Mouse (Mus musculus) forebrain, embryonic 16.5 days (tissue): Measurements from ENCODE around the gene Tbc1d2b. TPM values are rescaled to one million over a fixed set of nuclear protein-coding genes. Genes with fewer than 3 reads are reported as not detected.

Experiments
- ATAC-seq: fragments of 200-750 bp; cut with Nextera tagmentation; 2 replicates; pipeline ENCODE4 v1.8.0; 2017; ENCODE audit warnings: mild to moderate bottlenecking, moderate library complexity
- H3K27ac ChIP-seq: fragments of 300-500 bp; sonication (generic); 2 replicates; pipeline ENCODE4 v1.5.1; 2014; ENCODE audit warnings: low read length, control low read depth
- H3K27me3 ChIP-seq: fragments of 300-500 bp; sonication (generic); replicated peaks from 2 replicates; pipeline ENCODE4 v1.6.1; 2014; ENCODE audit warnings: low read length; ENCODE audit not compliant: control insufficient read depth, insufficient read depth
- H3K36me3 ChIP-seq: fragments of 300-500 bp; sonication (generic); 2 replicates; pipeline ENCODE4 v1.6.1; 2014; ENCODE audit not compliant: control insufficient read depth, insufficient read depth
- H3K4me1 ChIP-seq: fragments of 300-500 bp; sonication (generic); replicated peaks from 2 replicates; pipeline ENCODE4 v1.6.1; 2014; ENCODE audit warnings: low read length; ENCODE audit not compliant: control insufficient read depth, insufficient read depth
- H3K4me2 ChIP-seq: fragments of 300-500 bp; sonication (generic); 2 replicates; pipeline ENCODE4 v1.6.1; 2014; ENCODE audit warnings: mild to moderate bottlenecking, low read length, control low read depth
- H3K4me3 ChIP-seq: fragments of 300-500 bp; sonication (generic); replicated peaks from 2 replicates; pipeline ENCODE4 v1.5.1; 2014; ENCODE audit warnings: mild to moderate bottlenecking, low read length, control low read depth
- H3K9ac ChIP-seq: fragments of 300-500 bp; sonication (generic); replicated peaks from 2 replicates; pipeline ENCODE4 v1.6.1; 2014; ENCODE audit warnings: low read depth, low read length, control low read depth
- H3K9me3 ChIP-seq: fragments of 300-500 bp; sonication (generic); 2 replicates; pipeline ENCODE4 v1.6.1; 2016; ENCODE audit warnings: low read length; ENCODE audit not compliant: control insufficient read depth
- WGBS: fragments of 180-500 bp; shearing (Covaris S2); extraction: QIAGEN DNeasy Blood & Tissue Kit; methylation state at CpG from one replicate; pipeline ENCODE4 v1.1.7; 2014; 5-methylcytosine and 5-hydroxymethylcytosine counted together
- polyA plus RNA-seq: library from polyadenylated mRNA; unstranded; fragments of >200 nt; fragmentation: Nextera tagmentation; extraction: Ambion mirVana; gene quantifications from 2 replicates; pipeline ENCODE4 v1.2.1, GENCODE M21; 2015

Gene Tbc1d2b
- polyA plus RNA-seq, 1 experiment from 2014 or later: 5.3 TPM

GRCm38 (mm10) chr9:90203233-90203632 is 67.4 kb downstream of the Tbc1d2b start:
- 87% methylated on average over 5 of the region's 5 CpGs for WGBS
- no peak for ATAC-seq
- H3K4me3 ChIP-seq: no peak overlapping the region

GRCm38 (mm10) chr9:90201541-90201940 is 69.1 kb downstream of the Tbc1d2b start:
- Histone ChIP-seq H3K27ac (no peak overlapping the region), H3K36me3 (peaks cover 13% of the 10 kb centered on the region), H3K4me3 (no peak overlapping the region), H3K4me1 (no peaks in the 10 kb centered on the region; the same call in 1 of the 2 replicates), H3K9me3 (no peaks in the 10 kb centered on the region), H3K9ac (no peak overlapping the region), H3K27me3 (no peaks in the 10 kb centered on the region), H3K4me2 (no peak overlapping the region)
- no peak for ATAC-seq
- WGBS: 79% methylated on average over 4 of the region's 4 CpGs

More at GRCm38 (mm10) chr9:90203233-90203632, 67.4 kb downstream of the Tbc1d2b start:
- Histone ChIP-seq H3K36me3 (peaks cover 13% of the 10 kb centered on the region), H3K4me2 (no peak overlapping the region), H3K27ac (no peak overlapping the region), H3K9me3 (no peaks in the 10 kb centered on the region), H3K9ac (no peak overlapping the region), H3K27me3 (no peaks in the 10 kb centered on the region), H3K4me1 (no peaks in the 10 kb centered on the region; the same call in 1 of the 2 replicates)

- Histone ChIP-seq H3K36me3 (peaks cover 14% of the 10 kb centered on the region), H3K27ac (no peak overlapping the region), H3K27me3 (no peaks in the 10 kb centered on the region), H3K4me1 (no peaks in the 10 kb centered on the region; the same call in 1 of the 2 replicates), H3K9ac (no peak overlapping the region), H3K4me3 (no peak overlapping the region), H3K4me2 (no peak overlapping the region), H3K9me3 (no peaks in the 10 kb centered on the region)
- no peak for ATAC-seq
- 86% methylated on average over 7 of the region's 7 CpGs for WGBS
These were observed 69.5 kb downstream of the Tbc1d2b start for GRCm38 (mm10) chr9:90201096-90201495.

- WGBS: 95% methylated on average over 4 of the region's 4 CpGs
- no peak overlapping the region for H3K27ac ChIP-seq
- H3K4me1 ChIP-seq: no peaks in the 10 kb centered on the region; the same call in 1 of the 2 replicates
- H3K36me3 ChIP-seq: peaks cover 17% of the 10 kb centered on the region
- no peak for ATAC-seq
- H3K27me3 ChIP-seq: no peaks in the 10 kb centered on the region
- no peak overlapping the region for H3K4me2 ChIP-seq
- no peak overlapping the region for H3K9ac ChIP-seq
- H3K4me3 ChIP-seq: no peak overlapping the region
- no peaks in the 10 kb centered on the region for H3K9me3 ChIP-seq
These were observed 70.1 kb downstream of the Tbc1d2b start for GRCm38 (mm10) chr9:90200501-90200900.

- H3K27me3 ChIP-seq: no peaks in the 10 kb centered on the region
- peaks cover 21% of the 10 kb centered on the region for H3K36me3 ChIP-seq
These were observed 71.0 kb downstream of the Tbc1d2b start for GRCm38 (mm10) chr9:90199611-90200010.

GRCm38 (mm10) chr9:90198531-90199449 is 71.8 kb downstream of the Tbc1d2b start:
- no peaks in the 10 kb centered on the region for H3K27me3 ChIP-seq
- H3K9ac ChIP-seq: no peak overlapping the region
- H3K4me3 ChIP-seq: no peak overlapping the region
- H3K9me3 ChIP-seq: no peaks in the 10 kb centered on the region
- H3K4me2 ChIP-seq: no peak overlapping the region
- no peak overlapping the region for H3K27ac ChIP-seq
- 76% methylated on average over 10 of the region's 10 CpGs for WGBS
- 0 out of 2 replicates have a peak, but pooled peaks have one; percentile 11 for ATAC-seq
- H3K4me1 ChIP-seq: no peaks in the 10 kb centered on the region; the same call in 1 of the 2 replicates
- peaks cover 24% of the 10 kb centered on the region for H3K36me3 ChIP-seq

More at GRCm38 (mm10) chr9:90199611-90200010, 71.0 kb downstream of the Tbc1d2b start:
- Histone ChIP-seq H3K4me2 (no peak overlapping the region), H3K4me1 (no peaks in the 10 kb centered on the region; the same call in 1 of the 2 replicates), H3K9ac (no peak overlapping the region), H3K4me3 (no peak overlapping the region), H3K27ac (no peak overlapping the region), H3K9me3 (no peaks in the 10 kb centered on the region)
- 93% methylated on average over 18 of the region's 18 CpGs for WGBS
- ATAC-seq: no peak

GRCm38 (mm10) chr9:90197866-90198383 is 72.7 kb downstream of the Tbc1d2b start:
- H3K9me3 ChIP-seq: no peaks in the 10 kb centered on the region
- no peak overlapping the region for H3K4me2 ChIP-seq
- no peaks in the 10 kb centered on the region for H3K27me3 ChIP-seq
- peak; percentile 8 for ATAC-seq
- H3K4me3 ChIP-seq: no peak overlapping the region
- no peaks in the 10 kb centered on the region; the same call in 1 of the 2 replicates for H3K4me1 ChIP-seq
- WGBS: 82% methylated on average over 7 of the region's 7 CpGs
- H3K9ac ChIP-seq: no peak overlapping the region
- peaks cover 31% of the 10 kb centered on the region for H3K36me3 ChIP-seq
- H3K27ac ChIP-seq: no peak overlapping the region

GRCm38 (mm10) chr9:90197116-90197665 is 73.4 kb downstream of the Tbc1d2b start:
- H3K4me3 ChIP-seq: no peak overlapping the region
- no peaks in the 10 kb centered on the region; the same call in 1 of the 2 replicates for H3K4me1 ChIP-seq
- H3K36me3 ChIP-seq: peaks cover 32% of the 10 kb centered on the region
- H3K9ac ChIP-seq: no peak overlapping the region
- ATAC-seq: no peak
- H3K4me2 ChIP-seq: no peak overlapping the region
- 81% methylated on average over 7 of the region's 7 CpGs for WGBS
- H3K27ac ChIP-seq: no peak overlapping the region
- H3K27me3 ChIP-seq: no peaks in the 10 kb centered on the region
- no peaks in the 10 kb centered on the region for H3K9me3 ChIP-seq

GRCm38 (mm10) chr9:90196262-90196661 is 74.3 kb downstream of the Tbc1d2b start:
- Histone ChIP-seq H3K4me2 (no peak overlapping the region), H3K9me3 (no peaks in the 10 kb centered on the region), H3K36me3 (peaks cover 36% of the 10 kb centered on the region), H3K27ac (no peak overlapping the region), H3K4me3 (no peak overlapping the region), H3K9ac (no peak overlapping the region), H3K4me1 (no peaks in the 10 kb centered on the region; the same call in 1 of the 2 replicates), H3K27me3 (no peaks in the 10 kb centered on the region)
- WGBS: 86% methylated on average over 7 of the region's 7 CpGs
- no peak for ATAC-seq
